24 mouse cellular contexts compared by ENCODE assay signal in the genomic region with DNA sequence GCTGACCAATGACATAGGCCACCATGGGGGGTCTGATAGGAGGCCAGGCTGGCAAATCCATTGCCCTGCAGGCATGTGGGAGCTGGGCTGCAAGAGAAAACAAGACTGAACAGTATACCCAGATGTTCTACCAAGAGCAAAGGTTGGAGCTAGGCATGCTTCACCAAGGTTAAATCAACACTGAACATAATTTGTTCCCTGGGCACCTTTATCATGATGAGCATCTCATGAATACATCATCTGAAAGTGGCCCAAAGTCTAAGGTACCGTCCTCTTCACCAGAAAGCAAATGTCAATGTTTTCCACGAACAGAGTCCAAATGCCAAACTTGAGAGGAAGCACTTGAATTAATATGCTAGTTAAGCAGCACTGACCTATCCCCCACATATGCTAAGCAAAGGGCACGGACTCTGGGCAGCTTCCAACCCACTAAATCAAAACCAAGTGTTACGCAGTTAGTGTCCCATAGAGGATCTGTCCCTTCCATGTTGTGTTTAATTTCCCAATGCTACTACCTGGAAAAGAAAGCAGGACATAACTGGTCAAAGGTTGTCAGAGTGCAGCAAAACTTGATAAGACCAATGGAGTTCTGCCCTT.
DNase-seq lines count a peak whose midpoint lies in the region; ATAC-seq lines count a peak whose summit lies in the region.
"Had no signal": no experiment of that assay in that cellular context is flagged by ENCODE, and none has a peak within 500 bp of the region (broad histone marks: within the 10 kb centered on the region; RNA-seq: fewer than 3 reads in every experiment).

No protein-coding gene starts in this region.

- H3K4me1 ChIP-seq in kidney, embryonic 16.5 days (ENCODE audit: insufficient read depth, low read length): no peaks in the 10 kb centered on the region
- H3K4me1 ChIP-seq in liver, embryonic 16.5 days (ENCODE audit: control insufficient read depth, low read depth, low read length): no peaks in the 10 kb centered on the region
- H3K4me1 ChIP-seq: forebrain, embryonic 10.5 days; forebrain, embryonic 13.5 days; heart, embryonic 10.5 days; heart, embryonic 13.5 days had no signal

- no peaks in the 10 kb centered on the region for H3K9me3 ChIP-seq in kidney, embryonic 16.5 days (ENCODE audit: low read length)
- H3K9me3 ChIP-seq in liver, embryonic 16.5 days (replicated peaks; ENCODE audit: control insufficient read depth, low read length): no peaks in the 10 kb centered on the region
- H3K9me3 ChIP-seq: forebrain, embryonic 10.5 days; forebrain, embryonic 13.5 days; heart, embryonic 10.5 days; heart, embryonic 13.5 days had no signal

- H3K4me3 ChIP-seq in kidney, embryonic 16.5 days (ENCODE audit: low read length): no peak overlapping the region
- H3K4me3 ChIP-seq in liver, embryonic 16.5 days (ENCODE audit: low read depth, low read length): no peak overlapping the region
- H3K4me3 ChIP-seq: forebrain, embryonic 10.5 days; forebrain, embryonic 13.5 days; heart, adult 2 months; heart, embryonic 10.5 days; heart, embryonic 13.5 days had no signal

- no peaks in the 10 kb centered on the region for H3K27me3 ChIP-seq in kidney, embryonic 16.5 days (ENCODE audit: insufficient read depth, low read length)
- no peaks in the 10 kb centered on the region for H3K27me3 ChIP-seq in liver, embryonic 16.5 days (ENCODE audit: control insufficient read depth, insufficient read depth, low read depth, low read length)
- H3K27me3 ChIP-seq: forebrain, embryonic 13.5 days; heart, embryonic 13.5 days had no signal

- no peaks in the 10 kb centered on the region for H3K36me3 ChIP-seq in kidney, embryonic 16.5 days (ENCODE audit: insufficient read depth, low read length)
- H3K36me3 ChIP-seq in liver, embryonic 16.5 days (ENCODE audit: control insufficient read depth, insufficient read depth): no peaks in the 10 kb centered on the region
- H3K36me3 ChIP-seq: forebrain, embryonic 10.5 days; heart, embryonic 10.5 days; heart, embryonic 13.5 days had no signal

- H3K4me2 ChIP-seq in kidney, embryonic 16.5 days (replicated peaks; ENCODE audit: low read depth, low read length): no peak overlapping the region
- no peak overlapping the region for H3K4me2 ChIP-seq in liver, embryonic 16.5 days (ENCODE audit: low read depth, low read length)
- H3K4me2 ChIP-seq: forebrain, embryonic 13.5 days; heart, embryonic 13.5 days; hindbrain, embryonic 14.5 days had no signal

- H3K27ac ChIP-seq in kidney, embryonic 16.5 days (ENCODE audit: low read length): no peak overlapping the region
- H3K27ac ChIP-seq in liver, embryonic 16.5 days (ENCODE audit: low read length): no peak overlapping the region
- H3K27ac ChIP-seq: forebrain, embryonic 10.5 days; forebrain, embryonic 13.5 days; heart, adult 2 months; heart, embryonic 10.5 days; heart, embryonic 13.5 days; hindbrain, embryonic 14.5 days had no signal

- WGBS in kidney, embryonic 16.5 days: 71% methylated on average over 4 of the region's 4 CpGs
- 55% methylated on average over 4 of the region's 4 CpGs for WGBS in liver, embryonic 16.5 days (ENCODE audit: insufficient replicate concordance)

- H3K9ac ChIP-seq in kidney, embryonic 16.5 days (replicated peaks; ENCODE audit: low read length): no peak overlapping the region
- H3K9ac ChIP-seq in liver, embryonic 16.5 days (ENCODE audit: low read depth, low read length): no peak overlapping the region
- H3K9ac ChIP-seq: forebrain, embryonic 13.5 days; heart, embryonic 13.5 days; hindbrain, embryonic 14.5 days had no signal

- DNase-seq in adrenal gland, adult 2 months: peak; percentile 9
- no peak for DNase-seq in adrenal gland, postnatal 4 days (ENCODE audit: low spot score in 2 of 2)
- peak; percentile 16 for DNase-seq in kidney, adult 18-20 months
- no peak for DNase-seq in kidney, postnatal 4 days
- peak; percentile 59 for DNase-seq in kidney, adult 9 months
- no peak for DNase-seq in liver
- DNase-seq: adrenal gland, postnatal 25 days; cerebellum, adult 18-20 months; cerebellum, adult 9-10 months; cerebellum, postnatal 14 days; gastrocnemius, postnatal 10 days; gastrocnemius, postnatal 36 days; heart, adult 2 months; heart, postnatal 14 days; heart, postnatal 4 days had no signal

- ATAC-seq in kidney, embryonic 16.5 days (ENCODE audit: low FRiP score, low TSS enrichment): no peak
- ATAC-seq in liver, embryonic 16.5 days (ENCODE audit: low read depth): peak; percentile 51; the same call in 1 of the 2 replicates
- ATAC-seq: activated CD4-positive, CD25-positive, alpha-beta regulatory T cell, adult 4 months; forebrain, embryonic 13.5 days; forebrain, embryonic 16.5 days had no signal

Comparison
In these comparisons a context has a peak if more than half of its experiments do, and no peak if none do; other contexts are left out.
1. DNase-seq: peak in adrenal gland, adult 2 months (single experiment), kidney, adult 18-20 months (single experiment) and kidney, adult 9 months (single experiment); none in adrenal gland, postnatal 4 days (0 of 2), kidney, postnatal 4 days (0 of 2) and liver (single experiment).